Mouse (Mus musculus) right cerebral cortex, postnatal 14 days (tissue): ENCODE measurements around the gene AI597479.

Experiments used
- DNase-seq: peaks from one replicate; pipeline ENCODE4 v3.0.0; 2022

Gene AI597479

DNA sequence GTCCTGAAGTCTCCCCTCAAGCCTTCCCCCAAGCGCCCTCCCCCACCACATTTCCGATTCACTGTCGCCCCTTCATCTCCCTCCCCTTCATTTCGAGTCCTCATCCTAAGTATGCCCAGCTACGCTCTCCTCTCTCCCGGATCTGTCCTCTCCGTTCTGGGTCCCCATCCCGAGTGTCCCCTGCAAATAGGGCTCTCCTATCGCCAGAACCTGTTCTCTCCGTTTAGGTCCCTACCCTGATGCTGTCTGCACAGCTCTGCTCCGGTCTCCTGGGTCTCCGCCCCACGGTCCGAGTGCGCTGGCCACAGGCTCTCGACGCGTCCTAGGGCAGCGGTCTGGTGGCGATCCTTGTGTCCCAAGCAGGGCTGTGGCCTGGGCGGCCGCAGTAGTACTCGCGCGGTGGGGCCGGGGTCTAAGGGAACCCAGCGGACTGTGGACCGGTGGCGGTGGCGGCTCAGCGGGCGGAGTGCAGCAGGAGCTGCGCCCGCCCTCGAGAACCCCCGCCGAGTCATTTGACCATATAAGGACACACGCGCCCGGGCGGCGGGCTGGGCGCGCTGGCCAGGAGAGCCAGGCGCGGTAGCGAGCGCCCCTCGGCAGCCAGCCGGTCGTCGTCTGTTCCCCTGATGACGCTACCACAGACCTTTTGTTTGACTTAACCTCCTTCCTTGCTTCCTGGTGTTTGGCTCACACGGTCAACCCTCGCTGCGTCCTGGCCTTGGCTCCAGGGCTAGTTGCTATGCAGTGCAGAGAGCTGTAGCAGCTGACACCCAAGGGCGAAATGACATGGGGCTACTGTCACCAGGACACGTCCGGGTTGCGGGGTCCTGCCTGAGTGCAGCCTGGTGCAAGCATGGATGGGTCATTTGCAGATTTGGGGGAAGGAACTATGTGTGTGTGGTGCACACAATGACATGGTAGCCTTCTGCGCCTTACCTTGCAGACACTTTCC, 65.2 kb downstream of the AI597479 start:
- DNase-seq: peak; percentile 75

DNA sequence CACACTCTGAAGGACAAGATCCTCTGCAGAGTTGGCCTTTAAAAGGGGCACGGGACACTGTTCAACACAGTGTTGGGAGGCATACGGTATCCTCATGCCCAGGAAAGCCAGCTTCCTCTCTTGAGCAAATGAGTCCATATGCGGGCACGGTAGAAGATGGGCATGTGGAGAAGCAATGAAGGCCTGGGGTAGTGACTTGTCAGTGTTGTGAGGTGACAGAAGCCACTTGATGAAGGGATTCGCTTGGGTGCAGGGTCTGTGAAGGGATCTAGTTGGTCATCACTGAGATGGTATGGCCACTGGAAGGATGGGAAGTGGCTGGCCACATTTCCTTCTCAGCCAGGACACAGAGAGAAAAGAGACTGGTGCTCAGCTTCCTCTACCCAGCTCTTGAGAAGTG, 66.1 kb downstream of the AI597479 start:
- DNase-seq: no peak
